Mouse (Mus musculus): Measurements from ENCODE around the gene Isca2. TPM values are rescaled to one million over a fixed set of nuclear protein-coding genes. Genes with fewer than 3 reads are reported as not detected.

The Isca2 gene
- total and polyA plus RNA-seq, 3 experiments = 70.6 to 71.1 TPM; not detected in 1

DNA sequence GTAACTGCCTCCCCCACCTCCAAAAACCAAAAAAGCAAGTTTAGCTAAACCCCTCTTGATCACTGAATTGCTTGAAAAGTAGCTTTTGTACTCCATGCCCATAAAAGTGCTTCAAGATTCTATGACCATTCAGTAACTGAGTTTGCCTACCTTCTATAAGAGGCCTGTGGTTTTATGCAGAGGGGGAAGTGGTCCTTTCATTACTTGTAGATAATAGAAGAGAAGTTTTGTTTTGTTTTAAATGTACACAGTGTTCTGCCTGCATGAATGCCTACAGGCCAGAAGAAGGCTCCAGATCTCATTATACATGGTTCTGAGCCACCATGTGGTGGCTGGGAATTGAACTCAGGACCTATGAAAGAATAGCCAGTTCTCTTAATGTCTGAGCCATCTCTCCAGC lies 3.2 kb downstream of the Isca2 start:
- Histone ChIP-seq H3K4me3 (ENCODE audit: control insufficient read depth in 1 of 2, insufficient read depth in 1 of 2, low read depth in 2 of 2, low read length in 2 of 2) (no peak overlapping the region), H3K4me1 (ENCODE audit: control insufficient read depth in 1 of 2, insufficient read depth in 2 of 2, low read length in 2 of 2) (peaks cover 15 to 17% of the 10 kb centered on the region in 2 experiments), H3K27me3 (ENCODE audit: control insufficient read depth in 1 of 2, insufficient read depth in 2 of 2, low read length in 2 of 2) (no peaks in the 10 kb centered on the region), H3K36me3 (ENCODE audit: control insufficient read depth in 1 of 2, insufficient read depth in 2 of 2, low read length in 2 of 2) (peaks cover 2 to 26% of the 10 kb centered on the region in 2 experiments; a peak in 3 of 4 replicates), H3K9ac (ENCODE audit: control insufficient read depth, low read depth, low read length, poor library complexity, severe bottlenecking) (no peak overlapping the region), H3K79me2 (ENCODE audit: control insufficient read depth, insufficient read depth, low read length, poor library complexity) (peaks cover 14% of the 10 kb centered on the region), H3K9me3 (replicated peaks; ENCODE audit: insufficient read depth, low read length) (no peaks in the 10 kb centered on the region), H3K27ac (ENCODE audit: control insufficient read depth, low read depth, low read length) (no peak overlapping the region)
- TF ChIP-seq JUND (IDR thresholded peaks at IDR 0.05; ENCODE audit: low read depth, low read length) (no peak), EP300 (IDR thresholded peaks at IDR 0.05; ENCODE audit: low read depth in 1 of 2, low read length in 2 of 2) (peak in 1 of 2 experiments; percentile 39; a peak in 1 of 4 replicates), BHLHE40 (IDR thresholded peaks at IDR 0.05; ENCODE audit: borderline replicate concordance, low read depth, low read length) (no peak), MYB (IDR thresholded peaks at IDR 0.05; ENCODE audit: low read depth, low read length) (no peak), USF1 (IDR thresholded peaks at IDR 0.05; ENCODE audit: low read depth, low read length) (no peak), ZKSCAN1 (IDR thresholded peaks at IDR 0.05; ENCODE audit: low read depth, low read length) (no peak), POLR2AphosphoS5 (IDR thresholded peaks at IDR 0.05; ENCODE audit: borderline replicate concordance, low read depth, low read length) (no peak), UBTF (IDR thresholded peaks at IDR 0.05; ENCODE audit: borderline replicate concordance, insufficient read depth, low read depth, low read length) (no peak), SIN3A (IDR thresholded peaks at IDR 0.05; ENCODE audit: low read length) (peak; percentile 31; the same call in 1 of the 2 replicates), KAT2A (conservative IDR thresholded peaks at IDR 0.05; ENCODE audit: low read depth, low read length) (no peak), MYC (IDR thresholded peaks at IDR 0.05; ENCODE audit: low read depth, low read length) (0 out of 2 replicates have a peak, but pooled peaks have one; percentile 25), GATA1 (IDR thresholded peaks at IDR 0.05; ENCODE audit: low read depth, low read length) (0 out of 2 replicates have a peak, but pooled peaks have one; percentile 11), ZC3H11A (IDR thresholded peaks at IDR 0.05; ENCODE audit: low read depth, low read length) (no peak)
- peak; percentile 57 for DNase-seq (ENCODE audit: low read depth, low spot score)

- Histone ChIP-seq H3K4me3 (ENCODE audit: control insufficient read depth in 1 of 2, insufficient read depth in 1 of 2, low read depth in 2 of 2, low read length in 2 of 2) (peak overlapping the region; percentile 29 to 59), H3K9ac (ENCODE audit: control insufficient read depth, low read depth, low read length, poor library complexity, severe bottlenecking) (peak overlapping the region; percentile 68), H3K36me3 (ENCODE audit: control insufficient read depth in 1 of 2, insufficient read depth in 2 of 2, low read length in 2 of 2) (no peaks in the 10 kb centered on the region), H3K79me2 (ENCODE audit: control insufficient read depth, insufficient read depth, low read length, poor library complexity) (no peaks in the 10 kb centered on the region), H3K9me3 (replicated peaks; ENCODE audit: insufficient read depth, low read length) (no peaks in the 10 kb centered on the region), H3K4me1 (ENCODE audit: control insufficient read depth in 1 of 2, insufficient read depth in 2 of 2, low read length in 2 of 2) (peaks cover 0 to 9% of the 10 kb centered on the region in 2 experiments; a peak in 2 of 4 replicates), H3K27me3 (ENCODE audit: control insufficient read depth in 1 of 2, insufficient read depth in 2 of 2, low read length in 2 of 2) (no peaks in the 10 kb centered on the region), H3K27ac (ENCODE audit: control insufficient read depth, low read depth, low read length) (no peak overlapping the region)
- DNase-seq (ENCODE audit: low read depth, low spot score) = peak; percentile 92
- TF ChIP-seq TCF12 (IDR thresholded peaks at IDR 0.05; ENCODE audit: low read depth, low read length) (no peak), UBTF (IDR thresholded peaks at IDR 0.05; ENCODE audit: borderline replicate concordance, insufficient read depth, low read depth, low read length) (no peak), CTCF (IDR thresholded peaks at IDR 0.05 in 2 of 3, conservative IDR thresholded peaks at IDR 0.05 in 1 of 3; ENCODE audit: control insufficient read depth in 1 of 3, insufficient read depth in 1 of 3, low read depth in 2 of 3, low read length in 3 of 3, poor library complexity in 1 of 3, severe bottlenecking in 1 of 3) (peak; percentile 91 to 96 (median 92)), TAL1 (IDR thresholded peaks at IDR 0.05; ENCODE audit: low read length) (no peak), POLR2AphosphoS2 (IDR thresholded peaks at IDR 0.05; ENCODE audit: low read length) (no peak), JUND (IDR thresholded peaks at IDR 0.05; ENCODE audit: low read depth, low read length) (no peak), TBP (IDR thresholded peaks at IDR 0.05; ENCODE audit: low read depth, low read length) (no peak), MXI1 (IDR thresholded peaks at IDR 0.05; ENCODE audit: low read depth, low read length) (peak; percentile 96), USF2 (IDR thresholded peaks at IDR 0.05; ENCODE audit: borderline replicate concordance in 1 of 2, insufficient read depth in 1 of 2, low read depth in 1 of 2, low read length in 2 of 2) (no peak), ZNF384 (IDR thresholded peaks at IDR 0.05; ENCODE audit: low read depth, low read length) (no peak), SIN3A (IDR thresholded peaks at IDR 0.05; ENCODE audit: low read length) (peak; percentile 89), SMC3 (IDR thresholded peaks at IDR 0.05; ENCODE audit: low read depth, low read length) (peak; percentile 80), MAZ (IDR thresholded peaks at IDR 0.05; ENCODE audit: low read depth, low read length) (peak; percentile 64; the same call in 1 of the 2 replicates), HCFC1 (IDR thresholded peaks at IDR 0.05; ENCODE audit: low read depth, low read length) (0 out of 2 replicates have a peak, but pooled peaks have one; percentile 41), POLR2AphosphoS5 (IDR thresholded peaks at IDR 0.05; ENCODE audit: borderline replicate concordance, low read depth, low read length) (no peak), ZC3H11A (IDR thresholded peaks at IDR 0.05; ENCODE audit: low read depth, low read length) (peak; percentile 68), KAT2A (conservative IDR thresholded peaks at IDR 0.05; ENCODE audit: low read depth, low read length) (no peak), MYB (IDR thresholded peaks at IDR 0.05; ENCODE audit: low read depth, low read length) (no peak), GABPA (IDR thresholded peaks at IDR 0.05; ENCODE audit: low read depth, low read length) (no peak), NELFE (IDR thresholded peaks at IDR 0.05; ENCODE audit: low read depth, low read length) (peak; percentile 22; the same call in 1 of the 2 replicates), NRF1 (IDR thresholded peaks at IDR 0.05; ENCODE audit: insufficient read depth, low read depth, low read length, poor library complexity, severe bottlenecking) (no peak), RAD21 (IDR thresholded peaks at IDR 0.05; ENCODE audit: low read depth, low read length) (peak; percentile 85)
Observed at GRCm38 (mm10) chr12:84784604-84785381, 11.7 kb downstream of the Isca2 start.

Data from MEL (cell line).